Mouse (Mus musculus): ENCODE measurements around the gene Upk1b.
"Not testable (repeated sequence)": the region's sequence is repeated elsewhere in the genome, so short reads cannot be mapped to it uniquely, and the experiment has no call there.

The Upk1b gene

DNA sequence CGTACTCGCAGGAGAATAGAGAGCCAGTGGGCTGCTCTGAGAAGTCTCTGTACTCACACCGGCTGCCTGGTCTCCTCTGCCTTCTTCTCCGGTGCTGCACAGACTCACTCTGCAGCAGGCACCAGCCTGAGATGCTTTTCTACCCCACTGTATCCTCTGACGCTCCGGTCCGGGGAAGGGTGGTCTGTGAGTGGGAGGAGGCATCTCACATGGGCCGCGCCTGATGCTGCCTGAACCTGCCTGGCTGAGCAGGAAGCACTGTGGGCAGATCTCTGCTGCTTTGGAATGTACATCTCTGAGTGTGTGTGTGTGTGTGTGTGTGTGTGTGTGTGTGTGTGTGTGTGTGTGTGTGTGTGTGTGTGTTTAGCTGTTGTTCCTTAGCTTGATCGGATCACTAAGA is at the start of gene Upk1b:
TSS of gene Upk1b (minus strand) at position 238 of the 400 bp plus-strand sequence.
- no peak for DNase-seq (ENCODE audit: low spot score)

DNA sequence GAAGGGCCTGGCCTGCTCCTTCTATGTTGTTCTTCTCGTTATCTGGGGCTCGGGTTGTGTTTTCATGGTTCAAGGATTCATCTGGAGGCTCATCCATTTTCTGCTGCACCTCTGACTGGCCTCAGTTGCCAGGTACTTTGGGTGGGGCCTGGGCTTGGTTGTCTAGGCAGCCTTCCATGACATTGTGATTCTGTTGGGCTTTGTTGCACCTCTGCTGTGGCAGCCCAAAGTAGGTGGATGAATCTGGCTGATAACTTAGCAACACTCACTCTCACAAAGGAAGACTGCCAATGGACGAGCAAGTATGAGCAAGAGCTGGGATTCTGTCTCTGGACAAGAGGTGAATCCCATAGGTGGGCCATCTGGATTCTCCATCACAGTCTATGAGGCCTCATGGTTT is 28.5 kb upstream of the Upk1b start, which contains the start of gene 4930435E12Rik:
TSS of gene 4930435E12Rik (minus strand) at position 101 of the 400 bp plus-strand sequence.
- no peak for DNase-seq (ENCODE audit: low spot score)

DNA sequence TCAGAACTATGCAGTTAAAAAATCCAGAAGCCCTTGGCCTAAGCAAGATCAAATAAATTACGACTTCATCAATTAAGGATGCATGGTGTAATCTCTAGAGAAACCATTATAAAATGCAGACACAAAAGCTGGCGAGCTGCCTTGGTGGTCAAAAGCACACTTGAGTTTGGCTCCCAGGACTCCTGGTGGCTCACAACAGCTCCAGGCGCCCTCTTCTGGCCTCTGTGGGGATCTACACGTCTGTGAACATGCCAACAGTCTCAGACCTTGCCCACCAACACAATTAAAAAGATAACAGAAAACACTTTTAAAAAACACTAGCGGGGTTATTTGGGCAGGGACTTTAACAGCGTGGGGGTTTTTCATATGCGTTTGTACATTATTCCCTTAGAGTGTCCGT is 12.4 kb upstream of the Upk1b start:
- DNase-seq (ENCODE audit: low spot score) = peak; percentile 61

DNA sequence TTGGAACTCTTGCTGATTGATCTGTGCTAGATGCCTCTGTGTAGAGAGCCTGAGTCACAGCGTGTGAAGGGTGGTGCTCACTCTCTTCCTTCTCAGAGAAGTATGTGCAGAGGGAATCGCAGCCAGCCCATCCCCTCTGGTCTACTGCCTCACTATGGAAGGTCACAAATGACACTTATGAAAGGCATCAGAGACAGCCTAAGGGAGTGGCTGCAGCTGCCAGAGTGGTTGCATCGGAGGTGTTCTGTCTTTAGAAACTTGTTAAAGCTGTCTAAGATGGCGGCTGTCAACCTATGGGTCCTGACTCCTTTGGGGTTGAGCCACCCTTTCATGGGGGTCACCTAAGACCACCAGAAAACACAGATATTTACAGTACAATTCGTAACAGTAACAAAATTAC is 10.1 kb upstream of the Upk1b start:
- DNase-seq (ENCODE audit: low spot score) = no peak

DNA sequence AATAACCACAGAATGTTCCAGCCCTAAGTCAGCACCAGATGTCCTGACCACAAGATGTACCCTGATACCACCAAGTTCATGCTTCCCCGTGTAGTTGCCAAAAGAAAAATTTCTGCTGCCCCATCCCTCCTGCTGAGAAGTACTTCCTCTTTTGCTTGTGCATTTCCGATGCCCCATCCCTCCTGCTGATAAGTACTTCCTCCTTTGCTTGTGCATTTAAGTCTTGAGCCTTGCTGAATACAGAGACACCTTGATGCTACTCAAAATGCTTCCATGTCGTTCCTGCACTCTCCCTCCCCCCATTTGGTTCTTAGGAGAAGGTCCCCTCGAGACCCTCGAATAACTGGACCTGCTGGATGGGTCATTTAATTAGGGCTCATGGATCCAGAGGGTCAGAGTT is 7.7 kb upstream of the Upk1b start:
- not testable (repeated sequence) for DNase-seq (ENCODE audit: low spot score)

DNA sequence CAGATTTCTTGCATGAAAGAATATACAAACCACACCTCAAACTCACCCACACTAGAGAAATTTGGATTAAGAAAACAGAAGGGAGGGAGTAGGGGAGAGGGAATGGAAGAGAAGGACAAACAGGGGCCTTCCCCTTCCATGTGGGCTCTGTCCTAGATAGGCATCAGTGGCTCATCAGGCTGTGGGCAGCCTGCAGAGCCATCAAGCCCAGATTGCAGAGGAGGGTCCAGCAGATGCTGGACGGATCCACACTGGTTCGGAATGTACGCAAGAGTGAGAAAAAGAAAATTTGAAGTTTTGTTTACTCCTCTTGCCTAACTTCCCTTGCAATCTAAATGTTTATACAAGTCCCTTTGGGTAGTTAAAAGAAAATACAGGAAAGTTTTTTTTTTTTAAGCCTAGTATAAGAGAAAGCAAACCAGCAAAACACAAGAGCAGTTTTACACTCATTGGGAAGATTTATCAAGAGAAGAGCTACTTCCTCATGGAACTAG is 1.1 kb downstream of the Upk1b start:
- no peak for DNase-seq (ENCODE audit: low spot score)

DNA sequence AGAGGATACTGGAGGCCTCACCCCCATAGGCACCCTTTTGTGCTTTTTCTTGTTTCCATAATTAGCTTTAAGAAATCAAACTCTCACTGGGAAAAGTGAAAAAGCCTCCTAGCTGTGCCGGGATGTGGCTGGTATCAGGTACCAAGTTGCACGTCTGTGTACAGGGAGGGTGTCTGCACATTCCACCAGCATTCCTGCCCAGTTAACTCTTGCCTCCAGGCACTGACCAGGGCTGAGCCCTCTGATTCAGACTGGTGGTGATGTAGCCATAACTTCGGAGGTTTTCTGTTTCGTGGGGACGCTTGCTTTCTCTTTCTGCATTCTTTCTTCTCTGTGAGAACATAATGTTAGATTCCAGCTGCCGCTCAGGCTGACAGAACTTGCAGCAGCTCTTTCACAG is 7.0 kb downstream of the Upk1b start:
- DNase-seq (ENCODE audit: low spot score) = no peak

DNA sequence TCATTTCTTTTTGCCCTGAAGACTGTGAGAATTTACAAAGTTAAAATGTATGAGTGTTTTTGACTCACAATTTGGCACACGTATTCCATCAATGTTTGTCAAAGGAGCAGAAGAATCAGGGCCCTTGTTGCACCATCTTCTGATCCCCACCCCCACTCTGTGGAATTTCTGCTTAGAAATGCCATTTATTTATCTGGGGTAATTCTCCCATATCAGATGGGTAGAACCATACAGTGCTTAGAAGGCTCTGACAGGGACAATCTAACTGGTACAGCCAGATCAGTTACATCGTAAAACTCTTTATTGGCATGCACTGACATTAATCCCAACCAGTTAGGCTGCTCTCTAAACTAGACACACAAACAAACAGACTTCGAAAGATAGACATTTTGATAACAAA is 10.2 kb downstream of the Upk1b start:
- no peak for DNase-seq (ENCODE audit: low spot score)

DNA sequence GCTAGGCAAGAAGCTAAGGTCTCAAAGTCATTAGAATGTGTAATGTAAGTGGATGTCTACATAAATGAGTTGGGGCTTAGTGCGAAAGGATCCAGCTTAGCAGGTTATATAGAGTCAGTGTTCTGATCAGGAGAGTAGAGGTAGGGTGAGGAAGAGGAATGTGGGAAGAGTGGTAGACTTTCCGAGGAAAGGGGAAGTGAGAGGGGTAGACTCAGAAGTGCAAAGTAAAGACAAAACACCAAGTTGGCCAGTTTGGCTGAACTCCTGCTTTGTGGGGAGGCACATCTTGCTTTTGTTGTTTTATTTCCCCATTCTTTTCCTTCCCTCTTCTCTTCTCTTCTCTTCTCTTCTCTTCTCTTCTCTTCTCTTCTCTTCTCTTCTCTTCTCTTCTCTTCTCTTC is 11.1 kb downstream of the Upk1b start:
- DNase-seq (ENCODE audit: low spot score) = no peak

DNA sequence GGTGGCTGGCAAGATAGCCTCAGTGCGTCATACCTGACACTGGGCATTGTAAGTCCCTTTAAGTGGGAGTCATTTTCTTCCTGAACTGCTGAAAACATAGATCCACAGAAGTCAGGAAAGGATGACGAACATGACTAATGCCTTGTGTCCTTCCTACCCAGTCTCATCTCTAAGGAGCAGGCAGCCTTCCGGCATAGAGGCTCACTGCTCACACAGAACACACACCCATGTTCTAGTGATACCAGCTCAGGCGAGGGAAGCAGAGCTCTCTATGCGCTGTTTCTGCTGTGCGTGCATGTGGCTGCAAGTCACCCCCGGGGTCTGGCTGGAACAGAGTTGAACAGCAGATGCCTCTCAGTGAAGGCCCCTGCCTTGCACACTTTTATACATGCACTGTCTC is 14.8 kb downstream of the Upk1b start:
- DNase-seq (ENCODE audit: low spot score) = no peak

DNA sequence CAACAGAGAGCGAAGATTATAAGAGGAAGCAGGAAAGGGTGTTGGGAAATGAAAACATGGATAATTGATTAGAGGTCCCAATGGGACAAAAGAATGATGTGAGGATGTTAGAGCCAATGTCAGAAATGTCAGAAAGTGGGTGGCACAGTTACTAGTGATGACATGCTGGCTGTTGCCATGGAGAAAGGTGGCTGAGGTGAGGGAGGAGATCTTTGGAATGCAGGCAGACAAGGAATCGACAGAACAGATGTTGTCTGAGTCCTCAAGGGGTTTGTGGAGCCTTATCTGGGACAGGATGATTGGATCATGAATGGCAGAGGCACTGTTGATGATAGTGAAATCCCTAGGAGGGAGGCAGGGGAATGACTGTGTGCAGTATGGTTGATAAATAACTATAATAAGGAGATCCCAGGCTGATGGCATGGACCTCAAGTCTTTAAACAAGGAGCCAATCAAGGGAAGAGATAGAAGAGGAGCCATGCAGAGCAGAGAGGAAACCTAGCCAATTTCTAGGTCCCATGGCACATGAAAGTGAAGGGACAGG is 17.5 kb downstream of the Upk1b start:
- no peak for DNase-seq (ENCODE audit: low spot score)

DNA sequence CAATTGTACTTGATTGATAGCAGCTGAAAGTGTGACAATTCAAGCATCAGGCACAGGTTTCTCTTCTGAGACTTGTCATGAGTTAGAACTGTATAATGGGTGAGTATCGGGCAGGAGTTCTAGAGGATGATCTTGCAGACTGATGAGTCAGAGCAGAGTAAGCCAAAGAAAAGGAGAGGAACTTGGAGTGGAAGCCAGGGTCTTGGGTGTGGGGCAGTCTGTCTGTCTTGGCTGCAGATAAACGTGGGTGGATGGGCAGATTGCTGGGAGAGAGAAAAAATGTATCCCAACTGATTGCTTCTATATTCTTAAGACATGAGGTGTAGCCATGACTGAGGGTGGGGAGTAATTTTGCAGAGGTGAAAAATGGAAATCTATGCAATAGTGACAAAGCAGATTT is 18.2 kb downstream of the Upk1b start:
- no peak for DNase-seq (ENCODE audit: low spot score)

DNA sequence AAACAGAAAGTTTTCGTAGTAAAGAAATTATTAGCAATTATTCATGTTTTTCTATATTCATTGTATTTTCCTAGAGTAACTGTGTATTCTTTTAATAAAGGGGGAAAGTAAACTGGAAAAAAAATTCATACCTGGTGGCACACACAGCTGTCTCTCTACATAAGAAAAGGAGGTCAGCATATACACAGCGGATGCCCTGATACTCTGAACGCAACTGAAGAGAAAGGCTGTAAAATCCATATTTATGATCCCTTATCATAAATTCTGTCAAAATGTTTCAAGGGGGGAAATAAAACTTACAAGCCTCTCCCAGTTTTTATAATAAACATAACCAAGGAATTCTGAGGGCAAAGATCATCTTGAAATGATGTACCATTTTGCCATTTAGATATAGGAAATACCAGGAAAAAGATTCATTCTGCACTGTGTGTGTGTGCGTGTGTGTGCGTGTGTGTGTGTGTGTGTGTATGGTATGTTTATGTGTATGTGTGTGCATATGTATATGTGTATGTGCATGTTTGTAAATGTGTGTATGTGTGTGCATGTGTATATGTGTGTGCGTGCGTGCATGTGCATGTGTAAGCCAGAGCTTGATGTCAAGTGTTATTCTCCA is 19.1 kb downstream of the Upk1b start:
- no peak for DNase-seq (ENCODE audit: low spot score)

DNA sequence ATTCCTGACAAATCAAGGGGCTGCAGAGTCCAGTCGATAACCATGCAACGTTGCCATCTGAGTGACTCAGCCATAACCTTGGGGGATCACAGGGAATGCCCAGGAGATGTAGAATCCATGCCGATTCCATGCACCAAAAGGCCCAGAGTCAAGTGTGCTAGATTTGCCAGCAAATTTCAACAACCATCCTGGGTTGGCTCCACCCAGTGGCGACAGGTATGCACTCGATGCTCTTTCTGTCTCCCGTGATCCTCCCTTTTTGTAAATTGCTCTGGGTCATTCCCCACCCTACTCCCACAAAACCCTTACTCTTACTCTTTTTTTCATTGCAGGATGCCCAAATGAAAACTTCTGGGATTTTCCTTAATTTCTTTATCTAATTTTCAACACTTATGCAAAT is 23.8 kb downstream of the Upk1b start:
- no peak for DNase-seq (ENCODE audit: low spot score)

DNA sequence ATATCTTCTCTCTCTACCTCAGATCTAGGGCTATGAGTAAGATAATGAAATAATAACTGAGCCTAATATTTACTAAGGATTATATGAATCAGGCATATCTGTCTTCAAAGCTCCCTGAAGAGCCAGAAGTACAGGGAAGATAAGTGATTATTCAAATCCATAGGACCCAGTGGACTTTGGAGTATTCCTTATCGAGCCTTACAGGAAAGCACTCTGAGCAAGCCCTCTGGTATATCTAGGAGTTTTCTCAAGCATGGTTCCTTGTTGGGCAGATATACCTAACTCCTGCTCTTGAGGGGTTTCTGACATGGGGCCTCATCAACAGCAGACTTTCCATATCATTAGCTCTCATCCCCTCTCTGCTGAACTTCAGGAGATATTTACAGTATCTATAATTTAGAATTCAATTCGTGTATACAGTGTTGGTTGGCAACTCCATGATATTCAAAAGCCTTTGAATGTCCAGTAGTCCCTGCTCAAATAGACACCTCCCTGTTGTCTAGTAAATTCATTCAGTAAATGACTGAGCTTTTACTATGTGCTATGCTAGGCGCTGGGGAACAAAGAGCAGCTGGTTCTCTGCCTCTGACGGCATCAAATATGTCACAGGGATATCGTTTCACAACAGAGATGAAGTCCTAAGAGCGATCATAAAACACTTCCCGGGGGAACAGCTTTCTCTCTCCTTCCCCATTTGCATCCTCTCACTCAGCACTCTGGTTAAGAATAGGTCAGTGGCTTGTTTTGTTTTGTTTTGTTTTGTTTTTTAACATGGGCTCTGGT is 25.0 kb downstream of the Upk1b start:
- no peak for DNase-seq (ENCODE audit: low spot score)

DNA sequence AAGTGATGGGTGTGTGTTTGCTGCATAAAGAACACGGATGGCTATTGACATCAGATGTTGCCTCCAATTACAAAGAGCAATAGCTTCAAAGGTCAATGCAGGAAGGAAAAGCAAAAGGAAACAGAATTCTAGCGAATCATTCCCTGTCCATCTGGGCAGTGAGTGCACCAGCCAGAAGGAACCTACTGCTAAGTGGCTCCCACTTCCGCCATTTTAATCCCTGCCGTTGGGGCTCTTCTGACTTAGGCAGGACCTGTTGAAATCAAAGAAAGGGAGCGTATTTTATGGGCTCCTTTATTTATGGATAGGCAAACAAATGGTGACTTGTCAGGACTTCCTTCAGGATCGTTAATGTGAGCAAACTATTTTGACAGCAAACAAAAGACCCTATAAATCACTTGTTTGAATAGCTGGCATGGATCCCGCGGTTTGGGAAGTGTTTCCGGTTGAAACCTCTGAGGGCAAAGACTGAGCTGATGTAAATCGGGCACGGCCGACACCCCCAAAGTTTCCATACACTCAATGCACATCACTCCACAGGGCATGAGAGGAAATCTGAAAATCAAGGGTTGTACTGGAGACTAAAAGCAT is 27.1 kb downstream of the Upk1b start:
- DNase-seq (ENCODE audit: low spot score) = no peak

DNA sequence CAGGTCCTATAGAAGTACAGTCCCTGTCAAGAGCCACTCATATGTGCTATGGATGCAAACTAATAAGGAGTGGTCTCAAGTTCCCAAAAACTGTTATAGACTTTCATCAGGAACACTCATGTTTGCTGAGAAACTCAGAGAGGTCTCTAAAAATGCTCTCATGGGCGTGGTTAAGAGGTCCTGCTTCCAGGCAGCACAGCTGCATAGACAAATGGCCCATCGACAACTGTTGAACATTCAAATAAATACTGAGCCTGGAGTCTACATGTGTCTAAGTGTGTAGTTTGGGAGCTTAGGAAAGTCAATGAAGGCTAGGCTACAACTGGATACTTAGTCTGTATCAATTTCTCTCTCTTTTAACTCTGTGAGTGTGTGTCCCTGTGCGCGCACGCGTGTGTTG is 29.0 kb downstream of the Upk1b start:
- no peak for DNase-seq (ENCODE audit: low spot score)

DNA sequence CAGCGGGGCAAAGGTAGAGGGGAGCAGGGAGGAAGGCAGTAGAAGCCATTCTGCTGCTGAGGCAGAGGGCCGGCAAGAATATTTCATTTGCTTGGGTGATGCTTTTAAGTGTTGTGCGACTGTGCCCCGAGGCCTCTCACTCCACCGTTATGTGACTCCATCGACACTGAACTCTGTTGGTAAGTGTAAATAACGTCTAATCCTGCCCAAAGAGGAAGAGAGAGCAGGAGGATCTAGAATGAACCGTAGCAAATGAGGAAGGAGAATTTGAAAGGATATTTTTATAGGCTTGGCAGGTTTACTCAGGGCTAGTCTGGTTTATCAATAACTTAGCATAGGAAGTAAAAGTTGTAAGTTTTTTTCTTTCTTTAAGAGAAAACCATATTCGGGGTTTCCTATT is 30.6 kb downstream of the Upk1b start:
- DNase-seq (ENCODE audit: low spot score) = no peak

DNA sequence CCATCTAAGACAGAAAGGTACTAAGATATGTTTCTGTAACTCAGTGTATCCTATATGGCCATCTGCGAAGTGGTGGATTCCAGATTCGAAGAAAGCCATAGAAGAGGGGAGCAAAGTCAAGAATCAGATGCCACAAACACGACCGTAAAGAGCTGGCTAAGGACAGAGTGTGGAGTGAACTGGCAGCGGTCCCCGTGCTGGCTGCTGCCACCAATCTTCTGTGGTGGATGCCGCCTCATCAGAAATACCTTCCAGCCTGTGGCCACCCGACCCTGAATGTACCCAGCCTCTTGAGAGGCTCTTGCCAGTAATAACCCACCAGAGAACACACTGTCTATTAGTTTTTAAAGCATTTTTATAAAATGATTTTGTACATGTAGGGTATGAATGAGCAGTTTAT is 31.7 kb downstream of the Upk1b start:
- no peak for DNase-seq (ENCODE audit: low spot score)

DNA sequence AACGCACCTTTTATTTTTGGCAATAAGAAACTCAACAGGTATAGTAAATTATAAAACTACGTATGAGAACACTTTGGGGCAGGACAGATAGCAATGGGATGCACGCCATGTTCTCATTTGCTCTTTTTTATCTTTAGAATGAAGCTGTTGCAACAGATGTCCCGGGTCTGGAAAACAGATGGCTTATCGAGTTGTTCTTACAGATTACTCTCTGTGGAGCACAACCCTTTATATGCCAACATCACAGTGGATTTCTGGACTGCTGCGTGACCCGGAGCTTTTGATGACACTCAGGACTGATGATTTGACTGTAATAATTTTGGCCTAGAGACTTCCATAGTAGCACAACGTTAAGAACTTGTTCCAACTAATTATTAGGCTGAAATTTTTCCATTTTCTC is 32.4 kb downstream of the Upk1b start:
- DNase-seq (ENCODE audit: low spot score) = no peak

DNA sequence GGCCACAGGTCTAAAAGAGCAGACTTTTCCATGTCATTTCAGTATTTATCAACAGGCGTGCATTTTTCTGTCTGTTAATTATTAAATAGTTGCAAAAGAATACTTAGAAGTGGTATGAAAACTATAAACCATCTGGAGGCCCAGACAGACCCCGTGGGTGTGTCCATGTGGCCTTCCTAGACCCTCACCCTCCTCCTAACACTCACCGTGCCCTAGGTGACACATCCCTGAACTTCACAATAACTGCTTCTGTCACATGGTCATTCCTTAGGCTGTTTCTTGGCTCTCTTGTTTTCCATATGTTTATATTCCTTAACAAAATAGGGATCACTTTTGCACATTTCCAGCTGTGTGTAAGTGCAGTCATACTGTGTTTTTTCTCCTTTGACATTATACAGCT is 33.5 kb downstream of the Upk1b start:
- DNase-seq (ENCODE audit: low spot score) = no peak

DNA sequence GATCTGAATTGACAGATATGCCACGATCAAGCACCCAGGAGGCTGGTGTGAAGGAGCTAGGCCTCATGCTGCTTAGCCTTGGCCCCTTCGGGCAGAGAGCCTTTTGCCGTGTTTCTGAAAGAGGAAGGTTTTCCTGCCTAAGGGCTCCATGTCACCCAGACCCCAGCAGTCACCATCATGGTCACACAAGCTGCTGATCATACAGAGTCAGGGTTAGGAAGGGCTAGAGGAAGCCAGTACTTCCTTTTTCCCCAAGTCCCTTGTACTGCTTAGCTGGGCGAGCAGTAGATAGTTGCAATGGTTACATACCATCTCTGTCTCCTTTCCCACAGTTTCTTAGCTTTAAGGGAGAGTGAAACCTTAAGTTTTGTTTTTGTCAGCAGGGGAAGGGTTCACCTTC is 36.6 kb downstream of the Upk1b start:
- no peak for DNase-seq (ENCODE audit: low spot score)

DNA sequence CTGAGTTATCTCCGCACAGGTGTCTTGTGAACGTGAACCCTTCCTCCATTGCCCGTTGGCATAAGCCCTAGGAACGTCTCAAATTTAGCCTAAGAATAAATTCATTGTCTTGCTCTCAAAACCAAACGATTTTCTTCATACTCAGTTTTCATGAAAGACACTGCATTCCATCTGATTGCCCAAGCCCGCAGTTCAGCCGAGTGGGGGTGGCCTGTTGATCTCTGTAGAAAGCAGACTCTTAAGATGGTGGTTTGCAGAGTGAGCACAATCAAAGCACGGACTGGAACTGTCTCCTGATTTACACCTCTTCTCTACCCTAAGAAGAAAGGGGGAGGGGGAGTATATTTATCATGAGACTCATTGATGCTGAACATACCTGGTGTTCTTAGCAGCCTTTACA is 37.7 kb downstream of the Upk1b start:
- no peak for DNase-seq (ENCODE audit: low spot score)

Data from ovary, postnatal 14 days (tissue).